Mouse (Mus musculus) limb, embryonic 15.5 days (tissue): ENCODE results near the gene Fbxo21. TPM values are rescaled to one million over a fixed set of nuclear protein-coding genes. Genes with fewer than 3 reads are reported as not detected.

Experiments
- ATAC-seq: fragments of 200-750 bp; cut with Nextera tagmentation; 2 replicates; pipeline ENCODE4 v1.8.0; 2017; ENCODE audit warnings: low read depth, moderate TSS enrichment; ENCODE audit not compliant: insufficient number of reproducible peaks, low FRiP score, low TSS enrichment
- H3K27ac ChIP-seq: fragments of 300-500 bp; sonication (generic); 2 replicates; pipeline ENCODE4 v1.5.1; 2015; ENCODE audit warnings: moderate library complexity, mild to moderate bottlenecking, inconsistent platforms
- H3K27me3 ChIP-seq: fragments of 300-500 bp; sonication (generic); 2 replicates; pipeline ENCODE4 v1.6.1; 2015; ENCODE audit warnings: inconsistent platforms
- H3K36me3 ChIP-seq: fragments of 300-500 bp; sonication (generic); 2 replicates; pipeline ENCODE4 v1.6.1; 2015; ENCODE audit warnings: inconsistent platforms
- H3K4me1 ChIP-seq: fragments of 300-500 bp; sonication (generic); 2 replicates; pipeline ENCODE4 v1.6.1; 2015; ENCODE audit warnings: inconsistent platforms
- H3K4me2 ChIP-seq: fragments of 300-500 bp; sonication (generic); 2 replicates; pipeline ENCODE4 v1.6.1; 2015; ENCODE audit warnings: mild to moderate bottlenecking, inconsistent platforms
- H3K4me3 ChIP-seq: fragments of 300-500 bp; sonication (generic); 2 replicates; pipeline ENCODE4 v1.5.1; 2015; ENCODE audit warnings: mild to moderate bottlenecking, inconsistent platforms
- H3K9ac ChIP-seq: fragments of 300-500 bp; sonication (generic); 2 replicates; pipeline ENCODE4 v1.6.1; 2015; ENCODE audit warnings: inconsistent platforms
- H3K9me3 ChIP-seq: fragments of 300-500 bp; sonication (generic); 2 replicates; pipeline ENCODE4 v1.6.1; 2016; ENCODE audit warnings: inconsistent platforms
- WGBS: fragments of 180-500 bp; shearing (Covaris S2); methylation state at CpG from one replicate; pipeline ENCODE4 v1.1.7; 2015; 5-methylcytosine and 5-hydroxymethylcytosine counted together
- polyA plus RNA-seq: library from polyadenylated mRNA; unstranded; fragments of >200 nt; fragmentation: Nextera tagmentation; extraction: Ambion mirVana; gene quantifications from 2 replicates; pipeline ENCODE4 v1.2.1, GENCODE M21; 2015

Fbxo21 gene
- polyA plus RNA-seq, 1 experiment from 2014 or later: 49.2 TPM

DNA sequence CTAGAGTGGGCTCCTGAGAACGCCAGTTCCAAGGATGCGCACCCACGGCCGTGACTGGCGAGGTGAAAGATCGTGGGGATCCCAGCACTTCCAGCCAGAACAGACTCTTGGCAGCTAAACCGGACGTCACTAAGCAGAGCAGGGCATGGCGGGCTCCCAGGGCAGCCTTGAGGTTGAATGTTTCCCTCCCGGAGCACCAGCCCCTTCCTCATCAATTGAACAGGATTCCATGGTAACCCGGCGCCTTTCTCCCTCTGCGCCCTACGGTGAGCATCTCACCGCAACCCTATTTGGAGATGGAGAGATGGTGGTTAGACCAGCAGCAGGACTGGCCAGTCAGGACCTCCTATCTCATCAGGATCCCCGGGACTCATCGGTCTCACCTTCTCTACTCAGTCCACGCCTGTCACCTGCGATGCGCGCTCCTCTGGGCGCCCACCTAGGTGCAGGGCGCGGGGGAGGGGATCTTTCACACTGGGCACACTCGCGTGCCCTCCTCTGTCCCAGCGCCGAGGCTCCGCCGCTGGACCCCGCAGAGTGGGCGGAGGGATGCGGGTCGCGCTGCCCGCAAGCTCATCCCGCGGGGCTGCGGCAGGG, 50.7 kb downstream of the Fbxo21 start:
- peaks cover 44% of the 10 kb centered on the region for H3K4me1 ChIP-seq
- no peak for ATAC-seq
- no peaks in the 10 kb centered on the region for H3K36me3 ChIP-seq
- no peak overlapping the region for H3K9ac ChIP-seq
- no peak overlapping the region for H3K27ac ChIP-seq
- peaks cover 64% of the 10 kb centered on the region for H3K27me3 ChIP-seq
- peak overlapping the region; percentile 100 for H3K4me2 ChIP-seq
- no peaks in the 10 kb centered on the region for H3K9me3 ChIP-seq
- H3K4me3 ChIP-seq: peak overlapping the region; percentile 60
- 1% methylated on average over 39 of the region's 39 CpGs for WGBS

DNA sequence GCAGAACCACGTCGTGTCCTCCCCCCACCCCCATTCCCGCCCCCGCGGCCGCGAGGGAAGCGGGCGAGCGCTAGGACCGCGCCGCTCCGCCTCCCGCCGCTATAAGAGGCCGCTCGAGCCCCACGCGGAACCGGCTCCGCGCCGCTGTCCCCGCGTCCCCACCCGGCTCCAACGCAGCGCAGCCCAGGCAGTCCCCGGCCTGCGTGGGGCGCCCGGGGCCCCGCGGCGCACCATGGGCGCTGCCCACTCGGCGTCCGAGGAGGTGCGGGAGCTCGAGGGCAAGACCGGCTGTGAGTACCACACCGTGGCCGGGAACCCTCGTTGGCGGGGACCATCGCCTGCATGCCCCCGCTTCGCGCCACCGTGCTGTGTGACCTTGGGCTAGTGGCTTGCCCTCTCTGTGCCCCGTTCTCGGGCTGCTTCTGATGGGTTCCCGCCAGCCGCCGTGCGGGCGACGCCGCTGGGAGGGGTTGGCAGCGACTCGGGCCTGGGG, 51.2 kb downstream of the Fbxo21 start, which contains the start of gene Tesc:
Gene Tesc, plus strand, starts transcription at position 46 of the 493 bp plus-strand sequence.
- Histone ChIP-seq H3K9me3 (no peaks in the 10 kb centered on the region), H3K4me3 (peak within 1 kb of the TSS; percentile 60), H3K4me2 (peak within 1 kb of the TSS; percentile 100), H3K27ac (no peak within 1 kb of the TSS), H3K9ac (peak within 1 kb of the TSS; percentile 32; the same call in 1 of the 2 replicates), H3K36me3 (no peaks in the 10 kb centered on the region), H3K4me1 (peaks cover 44% of the 10 kb centered on the region), H3K27me3 (peaks cover 64% of the 10 kb centered on the region)
- WGBS: under 1% methylated on average over 63 of the region's 63 CpGs
- ATAC-seq: no peak

DNA sequence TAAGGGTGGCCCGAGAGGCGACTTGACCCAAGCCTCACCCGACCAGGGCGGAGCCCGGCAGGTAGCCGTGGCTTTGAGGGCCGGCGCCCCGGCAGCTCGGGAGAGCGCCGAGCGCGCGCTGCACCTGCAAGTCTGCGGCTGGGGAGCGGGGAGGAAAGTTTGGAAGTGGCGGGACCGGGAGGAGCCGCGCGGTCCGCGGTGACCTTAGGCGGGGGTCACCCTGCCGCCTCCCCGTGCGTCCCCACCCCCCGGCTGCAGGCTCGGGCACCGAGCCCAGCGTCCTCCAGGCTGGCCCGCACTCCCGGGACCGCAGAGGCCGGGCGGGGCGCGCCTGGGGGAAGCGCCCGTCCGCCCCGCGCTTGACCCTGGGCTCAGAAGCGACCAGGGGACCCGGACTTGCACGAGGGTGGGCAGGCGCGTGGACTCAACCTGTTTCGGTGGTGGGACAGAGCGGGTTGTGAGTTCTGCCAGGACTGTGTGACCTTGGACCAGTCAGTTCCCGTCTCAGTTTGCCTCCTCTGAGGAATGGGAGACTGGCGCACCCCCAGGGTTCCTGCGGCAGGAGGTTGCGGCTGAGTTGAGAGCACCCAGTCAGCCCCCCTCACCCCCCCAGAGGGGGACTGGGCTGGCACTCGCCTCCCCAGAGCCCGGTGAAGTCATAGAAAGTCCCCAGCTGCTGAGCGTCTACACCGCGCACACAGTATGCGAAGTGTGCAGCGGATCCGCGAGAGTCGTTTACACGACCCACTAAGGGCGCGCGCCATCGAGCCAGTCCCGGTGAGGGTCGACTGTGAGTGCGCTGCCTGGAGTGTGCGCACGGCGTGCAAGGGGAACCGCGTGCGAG, 51.9 kb downstream of the Fbxo21 start:
- Histone ChIP-seq H3K4me1 (peaks cover 44% of the 10 kb centered on the region), H3K27me3 (peaks cover 64% of the 10 kb centered on the region), H3K4me3 (peak overlapping the region; percentile 60), H3K9me3 (no peaks in the 10 kb centered on the region), H3K36me3 (no peaks in the 10 kb centered on the region), H3K27ac (no peak overlapping the region), H3K4me2 (peak overlapping the region; percentile 100), H3K9ac (0 out of 2 replicates have a peak overlapping the region, but pooled peaks have one; percentile 32)
- WGBS: 1% methylated on average over 78 of the region's 79 CpGs
- no peak for ATAC-seq

DNA sequence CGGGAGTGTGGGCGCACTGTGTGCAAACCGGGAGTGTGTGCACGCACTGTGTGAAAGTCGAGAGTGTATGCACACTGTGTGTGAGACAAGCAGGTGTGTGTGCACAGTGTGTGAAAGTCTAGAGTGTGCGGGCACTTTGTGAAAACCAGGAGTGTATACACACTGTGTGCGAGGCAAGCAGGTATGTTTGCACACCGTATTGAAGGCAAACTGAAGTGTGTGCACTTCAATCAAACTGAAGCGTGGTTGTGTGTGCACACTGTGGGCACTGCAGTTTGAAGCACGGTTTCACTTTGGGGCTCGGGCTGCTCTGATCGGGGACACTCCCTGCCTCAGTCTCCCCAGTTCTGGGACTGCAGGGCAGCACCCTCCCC, 52.5 kb downstream of the Fbxo21 start:
- Histone ChIP-seq H3K27me3 (peaks cover 64% of the 10 kb centered on the region), H3K4me3 (peak overlapping the region; percentile 60), H3K9me3 (no peaks in the 10 kb centered on the region), H3K27ac (no peak overlapping the region), H3K9ac (no peak overlapping the region), H3K4me1 (peaks cover 44% of the 10 kb centered on the region), H3K36me3 (no peaks in the 10 kb centered on the region), H3K4me2 (peak overlapping the region; percentile 100)
- ATAC-seq: no peak
- 8% methylated on average over 12 of the region's 12 CpGs for WGBS

GRCm38 (mm10) chr5:118029420-118029819, 52.9 kb downstream of the Fbxo21 start:
- H3K27me3 ChIP-seq: peaks cover 64% of the 10 kb centered on the region
- no peaks in the 10 kb centered on the region for H3K36me3 ChIP-seq
- peaks cover 44% of the 10 kb centered on the region for H3K4me1 ChIP-seq
- H3K9ac ChIP-seq: no peak overlapping the region
- H3K27ac ChIP-seq: no peak overlapping the region
- no peak for ATAC-seq
- H3K4me3 ChIP-seq: peak overlapping the region; percentile 60
- no peaks in the 10 kb centered on the region for H3K9me3 ChIP-seq
- H3K4me2 ChIP-seq: peak overlapping the region; percentile 100
- WGBS: 6% methylated on average over 10 of the region's 10 CpGs

DNA sequence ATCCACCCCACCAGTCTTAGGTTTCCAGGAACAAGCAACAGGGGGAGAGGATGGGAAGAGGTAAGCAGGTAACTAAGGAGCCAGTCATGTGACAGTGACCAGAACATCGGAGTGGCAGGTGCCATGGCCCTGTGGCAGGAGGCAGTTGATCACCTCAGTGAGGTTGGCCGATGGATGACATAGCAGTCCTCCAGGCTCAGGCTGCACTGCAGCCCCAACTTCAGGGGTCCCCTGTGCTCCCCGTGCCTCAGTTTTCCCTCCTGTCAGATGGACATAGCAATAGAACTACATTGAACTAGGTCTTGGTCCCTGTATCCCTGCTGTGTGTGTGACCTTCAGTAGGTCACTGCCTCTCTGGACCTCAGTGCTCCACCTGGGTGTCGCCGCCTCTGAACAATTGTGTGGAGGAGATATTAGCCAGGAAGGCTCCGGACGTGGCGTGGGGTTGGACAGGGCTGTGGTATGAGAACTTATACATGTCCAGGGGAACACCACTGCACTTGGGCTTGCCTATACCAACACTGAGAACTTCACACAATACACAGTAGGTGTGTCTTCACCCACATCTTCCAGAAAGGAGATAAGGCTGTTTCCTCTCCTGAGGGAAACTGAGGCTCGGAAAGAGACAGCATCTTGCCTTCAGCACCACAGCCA, 53.6 kb downstream of the Fbxo21 start:
- peaks cover 64% of the 10 kb centered on the region for H3K27me3 ChIP-seq
- ATAC-seq: no peak
- 88% methylated on average over 9 of the region's 9 CpGs for WGBS
- H3K4me3 ChIP-seq: no peak overlapping the region
- H3K36me3 ChIP-seq: no peaks in the 10 kb centered on the region
- no peak overlapping the region for H3K9ac ChIP-seq
- no peaks in the 10 kb centered on the region for H3K9me3 ChIP-seq
- H3K4me1 ChIP-seq: peaks cover 44% of the 10 kb centered on the region
- H3K4me2 ChIP-seq: no peak overlapping the region
- no peak overlapping the region for H3K27ac ChIP-seq

DNA sequence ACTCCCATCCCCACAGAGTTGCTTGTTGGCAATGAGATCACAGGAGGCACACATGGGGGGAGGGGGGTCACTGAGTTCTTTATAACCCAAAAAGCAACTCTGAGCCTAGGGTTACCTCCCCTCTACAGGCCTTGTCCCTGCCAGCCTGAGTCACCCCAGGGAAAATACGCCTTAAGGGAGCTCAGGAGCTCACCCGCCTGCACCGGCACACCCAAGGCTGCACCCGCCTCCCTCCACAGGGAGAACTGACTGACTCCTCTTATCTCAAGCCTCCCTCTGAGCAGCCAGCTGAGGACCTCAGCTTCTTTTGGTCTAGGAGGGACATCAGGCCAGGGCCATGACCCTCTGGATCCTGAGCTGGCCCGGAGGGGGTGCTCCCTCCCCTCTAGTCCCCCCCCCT, 54.5 kb downstream of the Fbxo21 start:
- ATAC-seq: no peak

DNA sequence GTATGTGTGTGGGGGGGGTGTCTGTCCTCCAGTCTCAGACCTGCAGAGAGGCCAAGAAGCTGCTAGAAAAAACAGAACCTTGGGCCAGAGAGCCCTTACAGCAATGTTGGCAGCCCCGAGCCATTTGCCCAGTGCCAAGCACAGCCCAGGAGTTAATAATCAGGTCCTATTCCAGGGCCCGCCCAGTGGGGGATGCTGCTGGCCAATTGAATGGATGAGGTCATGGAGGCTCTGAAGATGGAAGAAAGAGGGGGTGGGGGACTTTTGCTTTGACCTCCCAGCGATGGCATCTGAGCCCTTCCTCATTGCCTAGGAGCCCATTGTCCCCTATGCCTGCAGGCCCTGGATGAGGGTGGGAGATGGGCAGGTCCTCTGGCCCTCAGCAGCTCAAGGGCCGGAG, 55.0 kb downstream of the Fbxo21 start:
- Histone ChIP-seq H3K4me3 (no peak overlapping the region), H3K4me2 (no peak overlapping the region), H3K4me1 (peaks cover 39% of the 10 kb centered on the region), H3K9me3 (no peaks in the 10 kb centered on the region), H3K36me3 (no peaks in the 10 kb centered on the region), H3K27ac (no peak overlapping the region), H3K9ac (no peak overlapping the region), H3K27me3 (peaks cover 51% of the 10 kb centered on the region)
- WGBS: 49% methylated on average over 4 of the region's 4 CpGs
- ATAC-seq: no peak

More for the DNA sequence above, 54.5 kb downstream of the Fbxo21 start:
- WGBS: 50% methylated on average over 5 of the region's 5 CpGs
- no peak overlapping the region for H3K4me2 ChIP-seq
- no peaks in the 10 kb centered on the region for H3K9me3 ChIP-seq
- H3K4me3 ChIP-seq: no peak overlapping the region
- no peak overlapping the region for H3K9ac ChIP-seq
- H3K4me1 ChIP-seq: peaks cover 43% of the 10 kb centered on the region
- H3K27me3 ChIP-seq: peaks cover 55% of the 10 kb centered on the region
- H3K36me3 ChIP-seq: no peaks in the 10 kb centered on the region
- H3K27ac ChIP-seq: no peak overlapping the region

DNA sequence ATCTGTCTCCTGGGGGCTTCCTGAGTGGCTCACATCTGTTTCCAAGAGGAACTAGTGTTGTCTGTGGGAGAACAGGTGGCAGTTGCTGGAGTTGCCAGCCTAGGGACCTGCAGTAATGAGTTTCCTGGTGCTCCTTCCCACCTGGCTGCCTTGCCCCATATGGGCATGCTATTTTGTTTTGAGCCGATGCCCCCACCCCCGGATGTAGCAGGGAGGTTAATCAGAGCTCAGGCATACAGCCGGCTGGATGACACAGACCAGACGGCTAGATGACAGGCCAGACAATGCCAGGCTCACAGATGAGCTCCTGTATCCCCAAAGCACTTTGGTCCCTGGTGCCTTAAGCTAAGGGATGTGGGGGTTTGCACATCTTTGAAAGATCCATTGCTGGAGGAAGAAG, 56.8 kb downstream of the Fbxo21 start:
- peaks cover 32% of the 10 kb centered on the region for H3K27me3 ChIP-seq
- no peak overlapping the region for H3K27ac ChIP-seq
- WGBS: 32% methylated on average over 4 of the region's 4 CpGs
- peaks cover 33% of the 10 kb centered on the region for H3K4me1 ChIP-seq
- no peak for ATAC-seq
- H3K9me3 ChIP-seq: no peaks in the 10 kb centered on the region
- no peaks in the 10 kb centered on the region for H3K36me3 ChIP-seq
- H3K9ac ChIP-seq: no peak overlapping the region
- H3K4me3 ChIP-seq: no peak overlapping the region
- H3K4me2 ChIP-seq: no peak overlapping the region

DNA sequence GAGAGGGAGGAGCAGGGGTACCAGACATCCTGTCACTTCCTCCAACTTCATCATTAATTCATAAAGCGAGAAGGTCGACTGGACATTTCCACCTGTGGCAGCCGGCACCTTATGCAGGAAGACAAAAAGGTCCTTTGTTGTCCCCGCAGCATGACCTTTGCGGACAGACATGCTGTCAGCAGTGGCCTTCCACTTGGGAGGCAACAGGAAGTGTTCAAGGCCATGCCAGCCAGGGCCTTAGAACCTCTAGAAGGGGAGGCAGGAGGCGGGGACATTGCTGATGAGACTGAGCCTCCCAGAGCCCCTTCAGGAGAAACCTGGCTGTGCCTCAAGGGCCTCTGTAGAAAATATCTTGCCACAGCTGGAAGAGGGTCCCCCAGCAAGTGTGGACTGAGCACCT, 57.2 kb downstream of the Fbxo21 start:
- peaks cover 28% of the 10 kb centered on the region for H3K27me3 ChIP-seq
- no peak overlapping the region for H3K4me3 ChIP-seq
- H3K9ac ChIP-seq: no peak overlapping the region
- no peaks in the 10 kb centered on the region for H3K36me3 ChIP-seq
- no peaks in the 10 kb centered on the region for H3K9me3 ChIP-seq
- H3K27ac ChIP-seq: no peak overlapping the region
- H3K4me1 ChIP-seq: peaks cover 29% of the 10 kb centered on the region
- H3K4me2 ChIP-seq: no peak overlapping the region
- 68% methylated on average over 6 of the region's 6 CpGs for WGBS
- no peak for ATAC-seq

- Histone ChIP-seq H3K4me1 (peaks cover 20% of the 10 kb centered on the region), H3K9ac (no peak overlapping the region), H3K9me3 (no peaks in the 10 kb centered on the region), H3K4me3 (no peak overlapping the region), H3K27ac (no peak overlapping the region), H3K36me3 (no peaks in the 10 kb centered on the region), H3K4me2 (no peak overlapping the region), H3K27me3 (peaks cover 24% of the 10 kb centered on the region)
- WGBS: 71% methylated on average over 1 of the region's 1 CpGs
- no peak for ATAC-seq
These were observed 58.1 kb downstream of the Fbxo21 start for GRCm38 (mm10) chr5:118034632-118035031.

DNA sequence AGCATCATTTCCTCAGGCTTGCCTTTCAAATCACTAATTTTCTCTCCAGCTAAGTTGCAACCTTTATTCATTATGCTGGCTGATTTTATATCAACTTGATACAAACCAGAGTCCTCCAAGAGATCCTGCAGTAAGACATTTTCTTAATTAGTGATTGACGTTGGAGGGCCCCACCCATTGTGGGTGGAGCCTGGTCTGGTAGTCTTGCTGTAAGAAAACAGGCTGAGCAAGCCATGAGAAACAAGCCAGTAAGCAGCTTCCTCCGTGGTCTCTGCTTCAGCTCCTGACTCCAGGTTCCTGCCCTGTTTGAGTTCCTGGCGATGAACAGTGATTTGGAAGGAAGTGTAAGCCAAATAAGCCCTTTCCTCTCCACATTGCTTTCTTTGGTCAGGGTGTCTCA, 59.3 kb downstream of the Fbxo21 start:
- 61% methylated on average over 3 of the region's 3 CpGs for WGBS
- Histone ChIP-seq H3K4me1 (peaks cover 19% of the 10 kb centered on the region), H3K27me3 (peaks cover 13% of the 10 kb centered on the region), H3K27ac (no peak overlapping the region), H3K9me3 (no peaks in the 10 kb centered on the region), H3K4me2 (no peak overlapping the region), H3K36me3 (no peaks in the 10 kb centered on the region), H3K9ac (no peak overlapping the region), H3K4me3 (no peak overlapping the region)
- ATAC-seq: no peak
